In the genomic region with DNA sequence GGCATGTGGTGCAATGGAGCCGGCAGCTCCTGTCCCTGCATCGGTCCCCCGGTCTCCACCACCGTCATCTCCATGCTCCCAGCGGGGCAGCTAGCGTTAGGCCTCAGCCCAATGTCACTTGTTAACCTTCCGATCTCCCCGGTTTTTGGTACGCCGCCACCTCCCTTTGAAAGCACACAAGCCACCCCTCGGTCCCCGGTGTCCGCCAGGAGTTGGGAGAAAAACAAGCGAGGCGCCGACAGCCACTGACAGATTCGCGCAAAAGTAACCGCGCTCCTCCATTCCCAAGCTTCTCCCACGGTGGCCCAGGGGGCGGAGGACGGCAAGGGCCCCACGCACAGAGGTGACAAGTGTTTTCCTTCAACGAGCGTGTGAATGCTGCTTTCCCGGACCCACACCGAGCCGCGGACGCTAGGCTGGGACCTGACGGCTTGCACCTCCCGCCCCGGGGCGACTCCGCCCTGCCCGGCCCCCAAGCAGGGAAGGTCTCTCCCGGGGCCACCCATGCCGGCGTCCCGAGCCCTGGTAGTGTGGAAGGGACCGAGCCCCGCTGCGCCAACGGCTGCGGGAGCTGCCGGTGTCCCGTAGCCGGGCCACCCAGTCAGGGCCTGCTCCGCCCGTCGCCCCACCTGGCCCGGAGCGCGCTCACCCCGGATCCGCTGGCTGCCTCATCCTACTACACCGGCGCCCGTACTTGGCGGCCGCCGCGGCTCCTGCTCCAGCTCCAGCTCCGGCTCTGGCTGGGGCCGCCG, we compare ENCODE assay signal across 8 mouse cellular contexts. TPM values are rescaled to one million over a fixed set of nuclear protein-coding genes. Genes with fewer than 3 reads are reported as not detected.
DNase-seq lines count a peak whose midpoint lies in the region; ATAC-seq and TF ChIP-seq lines count a peak whose summit lies in the region.

No protein-coding gene starts in this region.

- ATAC-seq in erythroid progenitor cell, adult 5-6 weeks (replicated peaks; ENCODE audit: low FRiP score, poor library complexity, severe bottlenecking): peak; percentile 69
- ATAC-seq in heart, embryonic 14.5 days (ENCODE audit: insufficient number of reproducible peaks, insufficient read depth, low FRiP score, low read depth): peak; percentile 68
- peak; percentile 71 for ATAC-seq in kidney, postnatal 0 days (replicated peaks; ENCODE audit: low FRiP score, low read depth)
- ATAC-seq in liver, embryonic 16.5 days (ENCODE audit: low read depth): peak; percentile 78
- ATAC-seq in neural tube, embryonic 14.5 days (ENCODE audit: low read depth): peak; percentile 82

- H3K4me2 ChIP-seq in heart, embryonic 14.5 days (ENCODE audit: low read length): peak overlapping the region; percentile 92
- H3K4me2 ChIP-seq in kidney, postnatal 0 days (ENCODE audit: low read length): peak overlapping the region; percentile 76
- H3K4me2 ChIP-seq in liver, embryonic 16.5 days (ENCODE audit: low read depth, low read length): peak overlapping the region; percentile 92
- H3K4me2 ChIP-seq in neural tube, embryonic 14.5 days (ENCODE audit: low read depth, low read length): peak overlapping the region; percentile 84

- no peak for TF ChIP-seq CTCF in kidney, postnatal 0 days (IDR thresholded peaks at IDR 0.05; ENCODE audit: low read depth)

- no peaks in the 10 kb centered on the region for H3K27me3 ChIP-seq in heart, embryonic 14.5 days (ENCODE audit: control insufficient read depth, insufficient read depth, low read length)
- H3K27me3 ChIP-seq in kidney, postnatal 0 days (ENCODE audit: insufficient read depth, low read length): no peaks in the 10 kb centered on the region
- no peaks in the 10 kb centered on the region for H3K27me3 ChIP-seq in liver, embryonic 16.5 days (ENCODE audit: control insufficient read depth, insufficient read depth, low read depth, low read length)
- H3K27me3 ChIP-seq in neural tube, embryonic 14.5 days (ENCODE audit: control insufficient read depth, insufficient read depth, low read length): no peaks in the 10 kb centered on the region

- peak; percentile 27 for DNase-seq in MEL-GATA-1-ER (ENCODE audit: extremely low read depth, low read depth)
- DNase-seq in c-Kit-negative CD71-positive TER-119-positive erythroid progenitor cells, embryonic 14.5 days (ENCODE audit: low read depth, low spot score): peak; percentile 45
- DNase-seq in kidney, postnatal 0 days (ENCODE audit: low spot score): peak; percentile 45
- peak; percentile 41 for DNase-seq in thymus, postnatal 25 days

- peaks cover 20 to 39% of the 10 kb centered on the region in 2 experiments for H3K4me1 ChIP-seq in heart, embryonic 14.5 days (ENCODE audit: control insufficient read depth in 2 of 2, insufficient read depth in 2 of 2, low read length in 2 of 2)
- H3K4me1 ChIP-seq in kidney, postnatal 0 days (replicated peaks; ENCODE audit: insufficient read depth, low read length): peaks cover 8% of the 10 kb centered on the region; the same call in 1 of the 2 replicates
- peaks cover 20% of the 10 kb centered on the region for H3K4me1 ChIP-seq in liver, embryonic 16.5 days (ENCODE audit: control insufficient read depth, low read depth, low read length)
- peaks cover 11% of the 10 kb centered on the region for H3K4me1 ChIP-seq in neural tube, embryonic 14.5 days (ENCODE audit: control insufficient read depth, insufficient read depth, low read length)

- H3K27ac ChIP-seq in heart, embryonic 14.5 days (replicated peaks in 1 of 2; ENCODE audit: control insufficient read depth in 1 of 2, insufficient read depth in 1 of 2, low read depth in 2 of 2, low read length in 2 of 2): peak overlapping the region; percentile 73 to 94
- peak overlapping the region; percentile 85 for H3K27ac ChIP-seq in kidney, postnatal 0 days
- peak overlapping the region; percentile 98 for H3K27ac ChIP-seq in liver, embryonic 16.5 days (ENCODE audit: low read length)
- H3K27ac ChIP-seq in neural tube, embryonic 14.5 days (ENCODE audit: low read depth, low read length): peak overlapping the region; percentile 84

- WGBS in heart, embryonic 14.5 days: under 1% methylated on average over 63 of the region's 67 CpGs
- under 1% methylated on average over 67 of the region's 67 CpGs for WGBS in kidney, postnatal 0 days
- WGBS in liver, embryonic 16.5 days (ENCODE audit: insufficient replicate concordance): under 1% methylated on average over 67 of the region's 67 CpGs
- WGBS in neural tube, embryonic 14.5 days: 0% methylated on average over 64 of the region's 67 CpGs

- no peaks in the 10 kb centered on the region for H3K9me3 ChIP-seq in heart, embryonic 14.5 days (ENCODE audit: control insufficient read depth, low read length)
- H3K9me3 ChIP-seq in kidney, postnatal 0 days (replicated peaks; ENCODE audit: low read length): no peaks in the 10 kb centered on the region
- H3K9me3 ChIP-seq in liver, embryonic 16.5 days (replicated peaks; ENCODE audit: control insufficient read depth, low read length): no peaks in the 10 kb centered on the region
- H3K9me3 ChIP-seq in neural tube, embryonic 14.5 days (ENCODE audit: control insufficient read depth, low read length): no peaks in the 10 kb centered on the region

- H3K4me3 ChIP-seq in heart, embryonic 14.5 days (ENCODE audit: control insufficient read depth in 1 of 2, insufficient read depth in 1 of 2, low read depth in 1 of 2, low read length in 2 of 2): peak overlapping the region; percentile 77 to 97
- peak overlapping the region; percentile 73 for H3K4me3 ChIP-seq in kidney, postnatal 0 days (replicated peaks; ENCODE audit: low read depth, low read length)
- peak overlapping the region; percentile 95 for H3K4me3 ChIP-seq in liver, embryonic 16.5 days (ENCODE audit: low read depth, low read length)
- peak overlapping the region; percentile 92 for H3K4me3 ChIP-seq in neural tube, embryonic 14.5 days (ENCODE audit: low read depth, low read length)

- H3K36me3 ChIP-seq in heart, embryonic 14.5 days (ENCODE audit: control insufficient read depth, insufficient read depth, low read length): no peaks in the 10 kb centered on the region
- H3K36me3 ChIP-seq in kidney, postnatal 0 days (ENCODE audit: insufficient read depth, low read length): no peaks in the 10 kb centered on the region
- no peaks in the 10 kb centered on the region for H3K36me3 ChIP-seq in liver, embryonic 16.5 days (ENCODE audit: control insufficient read depth, insufficient read depth)
- no peaks in the 10 kb centered on the region for H3K36me3 ChIP-seq in neural tube, embryonic 14.5 days (ENCODE audit: control insufficient read depth, insufficient read depth, low read length)

- peak overlapping the region; percentile 97 for H3K9ac ChIP-seq in heart, embryonic 14.5 days (ENCODE audit: low read length)
- peak overlapping the region; percentile 86 for H3K9ac ChIP-seq in kidney, postnatal 0 days (ENCODE audit: low read depth, low read length)
- H3K9ac ChIP-seq in liver, embryonic 16.5 days (ENCODE audit: low read depth, low read length): peak overlapping the region; percentile 95
- H3K9ac ChIP-seq in neural tube, embryonic 14.5 days (replicated peaks; ENCODE audit: low read depth, low read length): peak overlapping the region; percentile 78

RNA-seq across cellular contexts. Expression of gene Tex2, which starts 0.8 kb away (rescaled TPM):
- 18.9 and 32.1 TPM in 2 replicates for total RNA-seq in erythroid progenitor cell, adult 5-6 weeks (2015; ENCODE audit: low replicate concordance)
- total RNA-seq in erythroid progenitor cell, adult 5-6 weeks (2017; ENCODE audit: low replicate concordance): 35.9 and 41.8 TPM in 2 replicates
- polyA plus RNA-seq in heart, embryonic 14.5 days (2014; fragmentation: Nextera tagmentation; extraction: Ambion mirVana): 13.5 and 14.4 TPM in 2 replicates
- 8.4 and 9.0 TPM in 2 replicates for polyA plus RNA-seq in kidney, postnatal 0 days (2015; fragmentation: Nextera tagmentation; extraction: Ambion mirVana)
- 10.6 and 12.2 TPM in 2 replicates for polyA plus RNA-seq in liver, embryonic 16.5 days (2015; fragmentation: Nextera tagmentation; extraction: Ambion mirVana)
- polyA plus RNA-seq in neural tube, embryonic 14.5 days (2014; fragmentation: Nextera tagmentation; extraction: Ambion mirVana): 37.7 and 39.5 TPM in 2 replicates

Comparison
In these comparisons a context has a peak if more than half of its experiments do, and no peak if none do; other contexts are left out.
1. Peak in every context shown above with its lines: DNase-seq, ATAC-seq, H3K4me3 ChIP-seq and H3K27ac ChIP-seq.